Mouse (Mus musculus): ENCODE measurements around the gene Ip6k3. TPM values are rescaled to one million over a fixed set of nuclear protein-coding genes. Genes with fewer than 3 reads are reported as not detected.

Ip6k3 gene
- polyA plus RNA-seq, 1 experiment from 2014 or later: 0.26 TPM

DNA sequence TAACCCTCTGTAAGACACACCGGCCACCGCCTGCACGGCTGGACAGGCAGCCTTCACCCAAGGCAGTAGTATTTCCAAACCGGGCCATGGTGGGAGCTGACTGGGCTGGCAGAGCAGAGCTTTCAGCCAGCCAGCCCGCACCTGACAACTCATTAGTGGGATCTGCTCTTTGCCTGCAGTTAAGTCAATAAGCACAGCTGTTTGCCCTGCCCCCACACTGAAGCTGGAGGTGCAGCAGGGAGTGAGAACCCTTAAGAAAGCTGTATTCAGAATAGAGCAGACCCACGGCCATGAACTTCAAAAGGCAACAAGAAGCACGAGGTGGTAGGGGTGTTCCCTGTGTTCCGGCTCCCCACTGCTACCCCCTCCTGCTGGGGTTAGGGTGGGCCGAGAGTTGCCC, 37.3 kb downstream of the Ip6k3 start:
- no peaks in the 10 kb centered on the region for H3K36me3 ChIP-seq (ENCODE audit: control insufficient read depth, insufficient read depth, low read length)
- no peak overlapping the region for H3K4me3 ChIP-seq (ENCODE audit: low read depth, low read length)
- no peak overlapping the region for H3K27ac ChIP-seq (ENCODE audit: low read depth, low read length)
- no peak overlapping the region for H3K4me2 ChIP-seq
- WGBS (ENCODE audit: insufficient replicate concordance): 55% methylated on average over 9 of the region's 9 CpGs
- ATAC-seq (replicated peaks; ENCODE audit: insufficient number of reproducible peaks, low FRiP score, low TSS enrichment): no peak
- H3K27me3 ChIP-seq (ENCODE audit: control insufficient read depth, insufficient read depth, low read length): no peaks in the 10 kb centered on the region; the same call in 1 of the 2 replicates
- no peak overlapping the region for H3K9ac ChIP-seq (ENCODE audit: low read depth, low read length)
- H3K4me1 ChIP-seq (ENCODE audit: control insufficient read depth, insufficient read depth, low read length): peaks cover 11% of the 10 kb centered on the region
- H3K9me3 ChIP-seq (replicated peaks; ENCODE audit: control insufficient read depth, low read length): no peaks in the 10 kb centered on the region

DNA sequence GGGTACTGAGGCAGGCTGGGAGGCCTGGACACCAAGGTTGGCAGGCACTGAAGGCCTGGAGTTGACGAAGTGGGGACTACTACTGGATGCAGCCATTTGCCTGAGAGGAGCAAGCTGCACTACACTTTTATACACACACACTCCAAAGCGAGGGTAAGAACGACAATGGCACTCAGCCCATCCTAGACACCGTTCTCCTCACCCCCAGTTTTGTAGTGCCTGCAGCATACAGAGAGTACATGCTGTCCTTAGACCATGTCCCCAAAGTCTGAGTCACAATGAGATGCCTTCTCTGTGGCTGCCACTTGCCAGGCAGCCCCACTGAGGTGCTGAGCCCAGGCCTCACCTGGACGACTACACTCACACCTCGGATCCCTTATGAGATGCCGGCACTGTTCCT, 37.8 kb downstream of the Ip6k3 start:
- no peak overlapping the region for H3K9ac ChIP-seq (ENCODE audit: low read depth, low read length)
- H3K9me3 ChIP-seq (replicated peaks; ENCODE audit: control insufficient read depth, low read length): no peaks in the 10 kb centered on the region
- 75% methylated on average over 7 of the region's 7 CpGs for WGBS (ENCODE audit: insufficient replicate concordance)
- H3K36me3 ChIP-seq (ENCODE audit: control insufficient read depth, insufficient read depth, low read length): no peaks in the 10 kb centered on the region
- H3K27ac ChIP-seq (ENCODE audit: low read depth, low read length): no peak overlapping the region
- no peak overlapping the region for H3K4me3 ChIP-seq (ENCODE audit: low read depth, low read length)
- no peaks in the 10 kb centered on the region; the same call in 1 of the 2 replicates for H3K27me3 ChIP-seq (ENCODE audit: control insufficient read depth, insufficient read depth, low read length)
- ATAC-seq (replicated peaks; ENCODE audit: insufficient number of reproducible peaks, low FRiP score, low TSS enrichment): no peak
- H3K4me2 ChIP-seq: no peak overlapping the region
- peaks cover 11% of the 10 kb centered on the region for H3K4me1 ChIP-seq (ENCODE audit: control insufficient read depth, insufficient read depth, low read length)

DNA sequence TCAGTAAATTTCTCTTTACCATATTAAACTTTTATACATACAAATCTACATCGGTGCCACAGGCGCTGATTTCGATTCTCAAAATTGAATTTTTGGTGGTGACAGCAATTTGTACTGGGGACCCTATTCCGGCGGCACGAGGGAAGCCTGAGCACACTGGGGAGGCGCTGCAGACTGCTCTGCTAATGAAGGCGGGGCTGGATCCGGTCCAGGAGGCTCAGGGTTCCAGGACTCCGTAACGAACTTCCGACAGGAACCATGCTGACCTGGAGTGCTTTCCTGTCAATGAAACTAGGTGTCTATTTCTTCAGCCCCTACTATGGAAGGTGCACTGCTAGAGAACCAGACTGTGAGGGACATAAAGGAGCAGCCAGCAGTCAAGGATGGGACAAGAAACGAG, 38.3 kb downstream of the Ip6k3 start:
- Histone ChIP-seq H3K9ac (ENCODE audit: low read depth, low read length) (no peak overlapping the region), H3K9me3 (replicated peaks; ENCODE audit: control insufficient read depth, low read length) (no peaks in the 10 kb centered on the region), H3K4me2 (no peak overlapping the region), H3K27me3 (ENCODE audit: control insufficient read depth, insufficient read depth, low read length) (no peaks in the 10 kb centered on the region; the same call in 1 of the 2 replicates), H3K4me1 (ENCODE audit: control insufficient read depth, insufficient read depth, low read length) (peaks cover 11% of the 10 kb centered on the region), H3K27ac (ENCODE audit: low read depth, low read length) (no peak overlapping the region), H3K4me3 (ENCODE audit: low read depth, low read length) (no peak overlapping the region), H3K36me3 (ENCODE audit: control insufficient read depth, insufficient read depth, low read length) (no peaks in the 10 kb centered on the region)
- no peak for ATAC-seq (replicated peaks; ENCODE audit: insufficient number of reproducible peaks, low FRiP score, low TSS enrichment)
- 85% methylated on average over 13 of the region's 13 CpGs for WGBS (ENCODE audit: insufficient replicate concordance)

DNA sequence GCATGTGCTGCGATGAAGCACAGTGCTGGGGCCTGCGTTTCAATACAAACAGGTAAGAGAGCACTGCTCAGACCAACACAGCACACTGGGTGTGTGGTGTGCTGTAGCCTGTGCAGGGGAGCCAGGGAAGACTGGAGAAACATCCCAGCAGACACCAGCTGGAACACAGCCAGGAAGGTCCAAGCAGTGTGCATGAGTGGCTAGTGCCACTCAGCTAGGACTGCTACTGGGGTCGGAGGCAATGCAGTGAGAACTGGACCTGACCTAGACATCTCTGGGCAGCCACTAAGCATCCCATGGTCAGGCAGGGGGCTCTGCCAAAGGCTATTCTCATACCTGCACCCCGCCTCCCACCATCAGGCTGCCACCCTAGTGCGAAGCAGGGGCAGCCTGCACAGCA, 39.4 kb downstream of the Ip6k3 start:
- no peak overlapping the region for H3K4me3 ChIP-seq (ENCODE audit: low read depth, low read length)
- H3K4me1 ChIP-seq (ENCODE audit: control insufficient read depth, insufficient read depth, low read length): peaks cover 8% of the 10 kb centered on the region
- no peak for ATAC-seq (replicated peaks; ENCODE audit: insufficient number of reproducible peaks, low FRiP score, low TSS enrichment)
- H3K9ac ChIP-seq (ENCODE audit: low read depth, low read length): no peak overlapping the region
- H3K9me3 ChIP-seq (replicated peaks; ENCODE audit: control insufficient read depth, low read length): no peaks in the 10 kb centered on the region
- H3K4me2 ChIP-seq: no peak overlapping the region
- no peaks in the 10 kb centered on the region; the same call in 1 of the 2 replicates for H3K27me3 ChIP-seq (ENCODE audit: control insufficient read depth, insufficient read depth, low read length)
- WGBS (ENCODE audit: insufficient replicate concordance): 93% methylated on average over 5 of the region's 5 CpGs
- H3K36me3 ChIP-seq (ENCODE audit: control insufficient read depth, insufficient read depth, low read length): peaks cover 3% of the 10 kb centered on the region; the same call in 1 of the 2 replicates
- H3K27ac ChIP-seq (ENCODE audit: low read depth, low read length): no peak overlapping the region

DNA sequence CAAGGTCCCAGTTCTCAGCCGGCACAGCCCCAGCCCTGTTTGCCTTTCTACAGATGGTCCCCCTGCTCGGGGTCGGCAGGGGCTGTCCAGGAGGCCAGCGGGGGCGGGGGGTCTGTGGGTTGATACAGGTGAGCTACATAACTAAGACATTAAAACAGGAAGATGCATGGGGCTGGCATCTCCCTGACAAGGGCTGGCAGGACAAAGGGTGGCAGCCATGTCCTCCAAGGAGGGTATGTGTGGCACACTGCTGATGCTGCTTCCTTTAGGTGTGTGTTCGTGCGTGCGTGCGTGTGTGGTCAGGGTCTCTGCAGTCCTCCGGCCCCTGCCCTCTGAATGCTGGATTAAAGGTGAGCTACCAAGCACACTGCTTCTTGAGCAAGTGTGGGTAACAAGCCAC, 40.6 kb downstream of the Ip6k3 start:
- Histone ChIP-seq H3K27ac (ENCODE audit: low read depth, low read length) (no peak overlapping the region), H3K4me1 (ENCODE audit: control insufficient read depth, insufficient read depth, low read length) (peaks cover 5% of the 10 kb centered on the region), H3K36me3 (ENCODE audit: control insufficient read depth, insufficient read depth, low read length) (peaks cover 6% of the 10 kb centered on the region), H3K9ac (ENCODE audit: low read depth, low read length) (no peak overlapping the region), H3K27me3 (ENCODE audit: control insufficient read depth, insufficient read depth, low read length) (no peaks in the 10 kb centered on the region; the same call in 1 of the 2 replicates), H3K9me3 (replicated peaks; ENCODE audit: control insufficient read depth, low read length) (no peaks in the 10 kb centered on the region), H3K4me2 (no peak overlapping the region), H3K4me3 (ENCODE audit: low read depth, low read length) (no peak overlapping the region)
- 77% methylated on average over 10 of the region's 10 CpGs for WGBS (ENCODE audit: insufficient replicate concordance)
- no peak for ATAC-seq (replicated peaks; ENCODE audit: insufficient number of reproducible peaks, low FRiP score, low TSS enrichment)

DNA sequence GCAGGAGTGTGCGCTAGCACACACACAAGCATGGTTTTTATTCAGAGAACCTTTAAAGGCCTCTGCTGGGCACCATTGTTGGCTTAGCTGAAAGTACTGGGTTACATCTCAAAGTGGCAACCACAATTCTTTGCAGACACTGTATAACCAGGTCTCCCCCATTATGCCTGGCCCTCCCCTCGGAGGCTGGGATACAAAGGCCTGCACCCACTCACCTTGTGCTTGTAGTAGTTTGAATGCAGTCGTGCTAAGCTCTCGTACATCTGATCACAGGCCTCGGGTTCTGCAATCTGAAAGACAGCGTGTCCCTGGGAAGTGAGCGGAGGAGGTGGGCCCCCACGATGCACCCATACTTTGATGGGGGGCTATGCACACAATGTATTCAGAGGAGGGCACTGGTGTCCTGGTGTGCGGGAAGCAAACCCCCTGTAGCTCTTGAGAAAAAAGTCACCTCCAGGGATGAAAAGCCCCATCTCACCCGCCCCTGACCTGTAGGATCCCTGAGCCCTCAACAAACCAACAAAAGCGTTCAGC, 41.9 kb downstream of the Ip6k3 start:
- peaks cover 7% of the 10 kb centered on the region for H3K4me1 ChIP-seq (ENCODE audit: control insufficient read depth, insufficient read depth, low read length)
- H3K27me3 ChIP-seq (ENCODE audit: control insufficient read depth, insufficient read depth, low read length): no peaks in the 10 kb centered on the region; the same call in 1 of the 2 replicates
- H3K9me3 ChIP-seq (replicated peaks; ENCODE audit: control insufficient read depth, low read length): no peaks in the 10 kb centered on the region
- H3K27ac ChIP-seq (ENCODE audit: low read depth, low read length): no peak overlapping the region
- peaks cover 6% of the 10 kb centered on the region for H3K36me3 ChIP-seq (ENCODE audit: control insufficient read depth, insufficient read depth, low read length)
- H3K4me3 ChIP-seq (ENCODE audit: low read depth, low read length): no peak overlapping the region
- WGBS (ENCODE audit: insufficient replicate concordance): 87% methylated on average over 11 of the region's 11 CpGs
- no peak for ATAC-seq (replicated peaks; ENCODE audit: insufficient number of reproducible peaks, low FRiP score, low TSS enrichment)
- no peak overlapping the region; the same call in 1 of the 2 replicates for H3K9ac ChIP-seq (ENCODE audit: low read depth, low read length)
- H3K4me2 ChIP-seq: no peak overlapping the region

DNA sequence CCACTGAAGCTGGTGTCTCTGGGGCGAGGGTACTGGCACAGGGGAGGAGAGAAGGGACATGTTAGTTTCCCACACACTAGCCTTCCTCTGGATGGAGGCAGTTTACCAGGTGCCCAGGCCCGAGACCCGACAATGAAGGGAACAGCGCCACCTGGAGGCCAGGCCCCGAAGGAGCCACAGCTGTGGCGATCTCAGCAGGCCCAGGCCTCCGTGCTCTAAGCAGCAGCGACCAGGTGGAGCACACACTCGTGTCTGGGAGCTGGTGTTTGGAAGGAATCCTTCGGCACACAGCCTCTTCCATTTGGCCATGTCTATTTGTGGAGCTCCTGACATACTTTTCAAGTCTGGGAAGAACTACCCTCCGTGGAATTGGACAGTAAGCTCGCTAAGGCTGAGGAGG, 42.4 kb downstream of the Ip6k3 start:
- peaks cover 6% of the 10 kb centered on the region for H3K36me3 ChIP-seq (ENCODE audit: control insufficient read depth, insufficient read depth, low read length)
- no peak for ATAC-seq (replicated peaks; ENCODE audit: insufficient number of reproducible peaks, low FRiP score, low TSS enrichment)

DNA sequence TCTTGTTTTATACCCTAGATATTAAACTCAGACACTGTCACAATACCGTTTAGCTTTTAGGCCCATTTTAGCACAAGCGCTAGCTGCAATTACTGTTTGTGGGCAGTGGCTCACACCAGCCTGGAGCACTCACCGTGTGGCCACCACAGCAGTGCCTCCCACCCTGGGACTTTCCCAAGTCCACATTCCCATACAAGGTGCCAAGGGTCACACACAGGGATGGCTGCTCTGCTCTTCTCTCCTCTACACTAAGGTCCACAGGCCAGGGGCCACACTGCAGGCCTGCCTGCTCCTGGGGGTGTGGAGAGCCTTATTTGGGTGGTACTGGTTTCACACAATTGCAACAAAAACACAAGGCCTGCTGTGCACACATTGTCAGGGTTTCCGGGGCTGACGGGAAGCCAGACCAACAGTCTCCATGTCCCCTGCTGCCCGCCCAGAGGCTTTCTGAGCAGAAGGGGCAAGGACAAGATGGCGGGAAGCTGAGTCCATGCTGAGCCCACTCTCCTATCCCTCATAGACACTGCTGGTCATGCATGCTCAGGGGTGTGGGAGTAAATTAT, 43.7 kb downstream of the Ip6k3 start:
- Histone ChIP-seq H3K4me1 (ENCODE audit: control insufficient read depth, insufficient read depth, low read length) (0 out of 2 replicates have a peak, but pooled peaks cover 5% of the 10 kb centered on the region), H3K36me3 (ENCODE audit: control insufficient read depth, insufficient read depth, low read length) (peaks cover 6% of the 10 kb centered on the region), H3K27me3 (ENCODE audit: control insufficient read depth, insufficient read depth, low read length) (peaks cover 4% of the 10 kb centered on the region; the same call in 1 of the 2 replicates), H3K27ac (ENCODE audit: low read depth, low read length) (no peak overlapping the region), H3K9ac (ENCODE audit: low read depth, low read length) (no peak overlapping the region), H3K9me3 (replicated peaks; ENCODE audit: control insufficient read depth, low read length) (no peaks in the 10 kb centered on the region), H3K4me3 (ENCODE audit: low read depth, low read length) (no peak overlapping the region), H3K4me2 (no peak overlapping the region)
- WGBS (ENCODE audit: insufficient replicate concordance): 85% methylated on average over 7 of the region's 7 CpGs
- no peak for ATAC-seq (replicated peaks; ENCODE audit: insufficient number of reproducible peaks, low FRiP score, low TSS enrichment)

More for the DNA sequence above, 42.4 kb downstream of the Ip6k3 start:
- WGBS (ENCODE audit: insufficient replicate concordance): 33% methylated on average over 12 of the region's 12 CpGs
- Histone ChIP-seq H3K4me1 (ENCODE audit: control insufficient read depth, insufficient read depth, low read length) (0 out of 2 replicates have a peak, but pooled peaks cover 5% of the 10 kb centered on the region), H3K4me2 (no peak overlapping the region), H3K9me3 (replicated peaks; ENCODE audit: control insufficient read depth, low read length) (no peaks in the 10 kb centered on the region), H3K9ac (ENCODE audit: low read depth, low read length) (no peak overlapping the region; the same call in 1 of the 2 replicates), H3K4me3 (ENCODE audit: low read depth, low read length) (no peak overlapping the region), H3K27me3 (ENCODE audit: control insufficient read depth, insufficient read depth, low read length) (no peaks in the 10 kb centered on the region), H3K27ac (ENCODE audit: low read depth, low read length) (no peak overlapping the region)

DNA sequence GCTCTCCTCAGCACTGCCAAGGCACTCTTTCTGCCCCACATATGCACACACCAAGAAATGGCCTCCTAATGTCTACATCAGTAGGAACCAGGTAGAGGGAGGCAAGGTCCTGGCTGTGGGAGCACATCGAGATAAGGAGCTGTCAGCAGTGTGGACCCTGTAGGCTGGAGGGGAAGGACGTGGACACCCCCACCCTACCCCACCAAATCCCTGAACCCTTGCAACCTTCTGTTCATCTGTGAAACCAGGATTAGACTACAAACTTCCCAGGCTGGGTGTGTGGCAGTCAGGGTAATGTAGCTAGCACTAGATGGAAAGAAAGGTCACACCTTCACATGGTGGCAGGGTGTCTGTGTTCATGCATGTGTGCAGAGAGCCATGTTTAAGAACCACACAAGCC, 44.5 kb downstream of the Ip6k3 start:
- peaks cover 6% of the 10 kb centered on the region for H3K36me3 ChIP-seq (ENCODE audit: control insufficient read depth, insufficient read depth, low read length)
- H3K27me3 ChIP-seq (ENCODE audit: control insufficient read depth, insufficient read depth, low read length): peaks cover 4% of the 10 kb centered on the region; the same call in 1 of the 2 replicates
- H3K4me3 ChIP-seq (ENCODE audit: low read depth, low read length): no peak overlapping the region
- ATAC-seq (replicated peaks; ENCODE audit: insufficient number of reproducible peaks, low FRiP score, low TSS enrichment): no peak
- H3K4me1 ChIP-seq (ENCODE audit: control insufficient read depth, insufficient read depth, low read length): 0 out of 2 replicates have a peak, but pooled peaks cover 5% of the 10 kb centered on the region
- H3K9ac ChIP-seq (ENCODE audit: low read depth, low read length): no peak overlapping the region
- no peak overlapping the region for H3K27ac ChIP-seq (ENCODE audit: low read depth, low read length)
- 88% methylated on average over 2 of the region's 2 CpGs for WGBS (ENCODE audit: insufficient replicate concordance)
- H3K4me2 ChIP-seq: no peak overlapping the region
- no peaks in the 10 kb centered on the region for H3K9me3 ChIP-seq (replicated peaks; ENCODE audit: control insufficient read depth, low read length)

Data from heart, embryonic 11.5 days (tissue).